Mouse (Mus musculus) kidney, postnatal 36 days (tissue): ENCODE data around the gene Mid1ip1.

Experiments used
- DNase-seq, 2 experiments: peaks; one replicate each; pipeline ENCODE4 v3.0.0; 2021 to 2022; ENCODE audit warnings: mixed read lengths in 2 of 2

Mid1ip1 gene

GRCm38 (mm10) chrX:10714696-10715140, at the start of gene Mid1ip1:
Gene Mid1ip1 (plus strand): TSS chrX:10715013.
- DNase-seq, result peak; percentile 93 to 95

GRCm38 (mm10) chrX:10694455-10695180, 20.2 kb upstream of the Mid1ip1 start:
- DNase-seq, result peak; percentile 43 to 47

DNA sequence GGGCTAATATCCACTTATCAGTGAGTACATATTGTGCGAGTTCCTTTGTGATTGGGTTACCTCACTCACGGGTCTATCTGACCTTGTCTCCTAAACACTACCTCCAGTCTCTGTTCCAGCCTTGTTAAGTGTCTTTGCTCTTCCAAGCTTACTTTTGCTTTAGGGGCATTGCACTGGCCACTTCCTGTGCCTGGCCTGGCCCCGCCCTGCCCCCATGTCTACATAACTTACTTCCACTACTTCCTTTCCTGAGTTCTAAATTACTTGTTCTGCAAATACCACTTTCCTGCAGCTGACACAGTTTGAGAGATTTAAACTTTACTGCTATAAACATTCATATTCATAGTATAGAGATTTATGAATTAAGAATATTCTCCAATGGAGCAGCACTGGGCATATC, 8.1 kb upstream of the Mid1ip1 start:
- no peak for DNase-seq

GRCm38 (mm10) chrX:10713839-10714637, 775 bp upstream of the Mid1ip1 start:
- peak; percentile 28 to 37 for DNase-seq

DNA sequence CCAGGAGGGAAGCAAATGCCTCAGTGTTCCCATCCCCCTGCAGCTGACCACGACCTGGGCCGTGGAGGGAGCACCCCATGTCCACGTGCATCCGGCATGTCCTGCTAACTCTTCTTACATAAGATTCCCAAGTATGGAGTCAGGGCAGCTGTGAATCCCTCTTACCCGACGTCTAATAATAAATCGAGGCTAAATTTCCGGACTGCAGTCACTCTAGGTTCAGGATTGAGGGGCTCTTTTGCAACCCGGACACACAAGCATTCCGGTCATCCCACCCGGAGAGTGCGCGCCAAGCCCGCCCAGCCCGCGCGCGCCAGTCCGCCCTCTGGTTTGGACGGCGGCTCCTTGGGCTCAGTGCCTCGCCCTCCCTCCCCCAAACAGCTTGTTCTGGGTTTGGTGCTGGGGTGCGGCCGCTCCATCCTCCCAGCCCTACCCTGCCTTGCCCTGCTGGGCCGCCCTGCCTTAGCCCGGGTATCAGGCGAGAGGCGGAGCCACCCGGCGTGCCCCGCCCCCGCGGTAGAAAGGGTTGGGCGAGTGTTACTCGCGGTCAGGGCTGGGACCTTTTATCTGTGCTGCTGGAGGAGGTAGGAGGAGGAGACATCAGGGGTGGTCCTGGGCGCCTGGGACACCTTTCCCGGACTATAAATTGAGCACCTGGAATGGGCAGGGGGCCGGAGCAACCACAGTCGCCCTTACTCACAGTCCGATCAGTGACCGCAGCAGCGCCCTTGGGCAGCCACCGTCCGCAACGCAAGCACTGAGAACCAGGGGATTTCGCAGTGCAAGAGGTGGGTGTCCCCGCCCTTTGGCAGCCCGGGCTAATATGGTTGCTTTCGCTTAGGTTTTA, 2.3 kb downstream of the Mid1ip1 start:
- DNase-seq, result peak; percentile 90 to 93

DNA sequence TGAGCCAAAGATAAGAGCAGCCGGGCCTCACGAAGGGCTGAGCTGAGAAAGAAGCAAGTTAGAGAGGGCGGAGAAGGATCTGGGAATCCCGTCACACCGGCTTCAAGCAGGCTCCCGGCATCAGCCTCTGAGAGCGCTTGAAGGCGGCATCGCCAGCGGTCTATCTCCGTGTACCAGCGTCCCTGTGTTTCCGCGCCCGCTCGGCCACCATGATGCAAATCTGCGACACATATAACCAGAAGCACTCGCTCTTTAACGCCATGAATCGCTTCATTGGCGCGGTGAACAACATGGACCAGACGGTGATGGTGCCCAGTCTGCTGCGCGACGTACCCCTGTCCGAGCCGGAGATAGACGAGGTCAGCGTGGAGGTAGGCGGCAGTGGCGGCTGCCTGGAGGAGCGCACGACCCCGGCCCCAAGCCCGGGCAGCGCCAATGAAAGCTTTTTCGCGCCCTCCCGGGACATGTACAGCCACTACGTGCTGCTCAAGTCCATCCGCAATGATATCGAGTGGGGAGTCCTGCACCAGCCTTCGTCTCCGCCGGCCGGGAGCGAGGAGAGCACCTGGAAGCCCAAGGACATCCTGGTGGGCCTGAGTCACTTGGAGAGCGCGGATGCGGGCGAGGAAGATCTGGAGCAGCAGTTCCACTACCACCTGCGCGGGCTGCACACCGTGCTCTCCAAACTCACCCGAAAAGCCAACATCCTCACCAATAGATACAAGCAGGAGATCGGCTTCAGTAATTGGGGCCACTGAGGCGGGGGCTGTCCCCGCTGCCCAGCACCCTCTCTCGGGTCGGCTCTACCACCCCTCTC, 3.4 kb downstream of the Mid1ip1 start:
- peak; percentile 20 to 36 for DNase-seq

DNA sequence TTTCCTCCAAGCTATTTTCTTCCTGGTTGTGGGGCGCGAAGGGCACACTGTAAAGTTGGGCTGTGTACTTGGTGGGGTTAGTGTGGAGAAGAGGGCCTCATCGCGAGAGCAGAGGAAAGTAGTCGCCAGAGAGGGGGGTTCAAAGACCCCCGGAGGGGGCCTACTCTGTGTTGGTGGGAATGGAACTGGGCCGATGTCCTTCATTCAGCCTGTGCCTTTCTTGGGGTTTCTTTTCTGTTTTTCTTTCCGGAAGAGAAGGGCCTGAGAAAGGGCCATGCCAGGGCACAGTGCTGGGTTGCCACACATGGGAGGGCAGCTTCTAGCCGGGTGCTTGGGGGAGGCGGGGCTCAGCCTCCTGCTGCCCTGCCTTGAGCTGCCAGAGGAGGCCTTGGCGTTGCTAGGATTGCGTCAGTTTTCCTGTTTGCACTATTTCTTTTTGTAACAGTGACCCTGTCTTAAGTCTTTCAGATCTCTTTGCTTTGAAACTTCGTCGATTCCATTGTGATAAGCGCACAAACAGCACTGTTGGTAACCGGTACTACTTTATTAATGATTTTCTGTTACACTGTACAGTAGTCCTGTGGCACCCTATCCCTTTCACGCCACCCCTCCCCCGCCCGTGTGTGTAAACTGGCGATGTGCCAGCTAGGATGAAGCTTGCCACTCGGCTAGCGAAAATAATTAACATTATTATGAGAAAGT, 4.2 kb downstream of the Mid1ip1 start:
- DNase-seq, result peak; percentile 79 to 82

DNA sequence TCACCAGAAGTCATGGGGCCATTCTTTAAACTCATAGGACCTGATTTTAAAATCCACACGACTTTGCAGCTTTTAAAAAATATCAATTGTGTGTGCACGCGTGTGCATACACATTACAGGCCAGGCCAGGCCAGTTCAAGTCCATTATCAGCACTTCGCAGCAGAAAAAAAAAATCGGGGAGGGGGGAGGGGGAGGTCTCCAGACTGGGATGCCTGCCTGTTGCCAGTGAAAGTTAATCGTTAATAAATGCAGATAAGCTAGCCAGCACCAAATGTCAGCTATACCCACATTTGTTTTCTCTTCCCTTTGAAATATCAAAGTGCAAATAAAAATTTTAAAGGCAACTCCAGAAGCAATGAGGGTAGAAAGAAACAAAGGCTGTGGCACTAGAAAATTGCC, 5.6 kb downstream of the Mid1ip1 start:
- DNase-seq, result no peak

GRCm38 (mm10) chrX:10724571-10724970, 9.8 kb downstream of the Mid1ip1 start:
- no peak for DNase-seq

- DNase-seq, result peak in 1 of 2 experiments; percentile 22
Measured at GRCm38 (mm10) chrX:10729488-10729887, 14.7 kb downstream of the Mid1ip1 start.

DNA sequence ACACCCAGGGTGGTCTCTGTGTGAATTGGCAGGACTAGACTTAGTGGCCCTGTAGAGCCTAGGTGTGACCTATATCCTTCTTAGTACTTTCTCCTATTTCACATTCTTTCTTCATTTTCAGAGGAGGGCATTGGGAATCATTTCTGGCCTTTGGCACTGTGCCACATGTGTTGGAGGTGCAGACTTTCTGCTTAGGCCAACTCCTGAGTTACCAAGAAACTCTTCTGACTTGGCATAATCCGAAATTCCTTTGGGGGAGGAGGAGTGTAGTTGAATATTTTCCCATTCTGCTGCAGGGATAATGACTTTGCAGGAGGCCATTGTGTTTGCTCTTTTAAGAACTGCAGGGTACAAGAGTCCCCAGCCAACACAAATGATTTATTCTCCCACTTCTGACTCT, 19.6 kb downstream of the Mid1ip1 start:
- DNase-seq, result peak; percentile 55 to 75

- no peak for DNase-seq
Measured at GRCm38 (mm10) chrX:10734874-10735273, 20.1 kb downstream of the Mid1ip1 start.

GRCm38 (mm10) chrX:10758866-10759265, 44.1 kb downstream of the Mid1ip1 start:
- DNase-seq, result no peak

DNA sequence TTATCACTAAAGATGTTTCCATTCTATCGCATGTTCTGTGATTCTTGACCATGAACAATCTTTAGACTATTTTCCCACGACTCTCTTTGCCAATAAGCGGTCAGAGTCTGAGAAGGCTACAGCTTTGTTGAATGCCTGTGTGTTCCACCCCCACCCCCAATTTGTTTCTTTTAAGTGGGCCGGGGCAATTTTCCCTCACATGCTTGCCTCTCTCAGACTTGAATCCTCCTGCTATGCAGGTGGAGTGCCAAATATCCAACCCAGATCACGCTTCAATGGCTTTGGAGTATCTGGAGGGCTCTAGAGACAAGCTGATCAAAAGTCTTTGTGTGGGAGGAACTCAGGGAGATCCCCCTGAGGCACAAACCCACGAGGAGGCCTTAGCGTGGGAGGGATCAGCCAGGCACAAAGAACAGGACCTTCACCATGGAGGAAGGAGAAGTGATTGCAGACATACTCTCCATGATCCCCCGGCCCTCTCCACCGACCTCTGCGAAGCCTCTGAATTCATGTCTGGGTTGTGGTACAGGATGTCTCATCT, 48.7 kb downstream of the Mid1ip1 start:
- DNase-seq, result no peak
